Mouse (Mus musculus) lung, adult 2 months (tissue): ENCODE measurements at regions not wholly inside any gene's neighbourhood (a gene's known extent, or its start where the extent isn't known, plus 50 kb on each side); places are given as distances from the start of the nearest gene placed in this dataset.

Source experiments
- CTCF ChIP-seq: fragments of 200-500 bp; IDR thresholded peaks from 2 replicates; pipeline ENCODE4 v1.5.1; 2011; ENCODE audit warnings: mild to moderate bottlenecking, low read length, control low read depth; ENCODE audit not compliant: insufficient read depth
- POLR2A ChIP-seq: fragments of 200-500 bp; IDR thresholded peaks from 2 replicates; pipeline ENCODE4 v1.6.1; 2011; ENCODE audit warnings: low read depth, mild to moderate bottlenecking, control low read depth, low read length, borderline replicate concordance; ENCODE audit errors: extremely low read depth

GRCm38 (mm10) chr14:76949388-76949787, 87.2 kb upstream of the Ccdc122 start:
- no peak for TF ChIP-seq CTCF
- TF ChIP-seq POLR2A, result no peak
